Mouse (Mus musculus) ES-E14 (cell line): ENCODE data around the gene Gm14597. TPM values are rescaled to one million over a fixed set of nuclear protein-coding genes. Genes with fewer than 3 reads are reported as not detected.
A peak's percentile ranks its signal among the peaks of the same experiment; 100 is the strongest.
"Not testable (repeated sequence)": the region's sequence is repeated elsewhere in the genome, so short reads cannot be mapped to it uniquely, and the experiment has no call there.

Experiments
- DNase-seq: peaks from one replicate; pipeline ENCODE4 v3.0.0-alpha.2; 2013; ENCODE audit warnings: low read depth, low spot score
- H3K27ac ChIP-seq: 2 replicates; pipeline ENCODE4 v1.5.1; 2012; ENCODE audit warnings: low read depth, mild to moderate bottlenecking, low read length, moderate library complexity, mixed read lengths; ENCODE audit not compliant: poor library complexity, insufficient read depth, severe bottlenecking
- H3K36me3 ChIP-seq: 2 replicates; pipeline ENCODE4 v1.6.1; 2012; ENCODE audit warnings: mild to moderate bottlenecking, low read length, moderate library complexity, mixed read lengths; ENCODE audit not compliant: control insufficient read depth, poor library complexity, insufficient read depth, severe bottlenecking
- H3K4me1 ChIP-seq, 2 experiments: fragments of 150-350 bp in 1 of 2; sonication (generic) in 1 of 2; 2 replicates each; pipeline ENCODE4 v1.6.1; 2012; ENCODE audit warnings: low read length in 2 of 2, mild to moderate bottlenecking in 1 of 2, mixed read lengths in 1 of 2; ENCODE audit not compliant: control insufficient read depth in 2 of 2, insufficient read depth in 2 of 2, poor library complexity in 1 of 2
- H3K4me3 ChIP-seq, 2 experiments: fragments of 150-350 bp in 1 of 2; sonication (generic) in 1 of 2; 2 replicates each; pipeline ENCODE4 v1.5.1; 2012; ENCODE audit warnings: low read length in 2 of 2, low read depth in 1 of 2, mild to moderate bottlenecking in 1 of 2, mixed read lengths in 1 of 2; ENCODE audit not compliant: insufficient read depth in 1 of 2, poor library complexity in 1 of 2, severe bottlenecking in 1 of 2
- H3K9ac ChIP-seq: 2 replicates; pipeline ENCODE4 v1.6.1; 2012; ENCODE audit warnings: low read depth, mild to moderate bottlenecking, low read length, mixed read lengths; ENCODE audit not compliant: poor library complexity, insufficient read depth, severe bottlenecking
- H3K9me3 ChIP-seq: fragments of 150-350 bp; sonication (generic); 2 replicates; pipeline ENCODE4 v1.6.1; 2012; ENCODE audit warnings: low read depth, mild to moderate bottlenecking, low read length; ENCODE audit not compliant: control insufficient read depth, insufficient read depth
- CHD2 ChIP-seq: IDR thresholded peaks from 2 replicates; pipeline ENCODE4 v1.6.1; 2014; ENCODE audit warnings: mild to moderate bottlenecking, low read depth, low read length, inconsistent platforms
- HCFC1 ChIP-seq: IDR thresholded peaks from 2 replicates; pipeline ENCODE4 v1.6.1; 2012; ENCODE audit warnings: low read length, inconsistent platforms, borderline replicate concordance; ENCODE audit not compliant: insufficient read depth
- MAFK ChIP-seq: IDR thresholded peaks from 2 replicates; pipeline ENCODE4 v1.6.1; 2014; ENCODE audit warnings: mild to moderate bottlenecking, low read depth, low read length, inconsistent platforms; ENCODE audit not compliant: insufficient read depth
- ZC3H11A ChIP-seq: IDR thresholded peaks from 2 replicates; pipeline ENCODE4 v1.6.1; 2012; ENCODE audit warnings: low read depth, mild to moderate bottlenecking, inconsistent platforms, low read length, borderline replicate concordance
- ZNF384 ChIP-seq: IDR thresholded peaks from 2 replicates; pipeline ENCODE4 v1.6.1; 2012; ENCODE audit warnings: low read depth, low read length, inconsistent platforms
- in situ Hi-C, 2 experiments: fragments of 600-800 bp; cut with MboI; formaldehyde crosslinking; loops; one replicate each; pipeline ENCODE4 v1.15.1; 2025; ENCODE audit warnings: low sequenced_read_pairs in 2 of 2, inconsistent platforms in 1 of 2; ENCODE audit not compliant: unreplicated experiment in 2 of 2
- total RNA-seq: library from RNA; depleted of rRNA; stranded (reverse); fragments of 300-350 nt; gene quantifications from 2 replicates; pipeline ENCODE4 v1.2.3, GENCODE M21; 2012; rRNA removed

Gm14597 gene
- not detected in 2 replicates for total RNA-seq

GRCm38 (mm10) chrX:53608879-53609278 lies at the start of gene Gm14597:
Gm14597 (minus strand) TSS chrX:53608979.
- H3K27ac ChIP-seq, in situ Hi-C loops: not testable (repeated sequence)
- H3K9ac ChIP-seq: peak within 1 kb of the TSS; percentile 17; the same call in 1 of the 2 replicates

GRCm38 (mm10) chrX:53652917-53653316 lies 44.1 kb upstream of the Gm14597 start:
- H3K36me3 ChIP-seq, H3K9ac ChIP-seq, H3K4me1 ChIP-seq, H3K9me3 ChIP-seq, H3K4me3 ChIP-seq, H3K27ac ChIP-seq, DNase-seq, in situ Hi-C loops: not testable (repeated sequence)

More at GRCm38 (mm10) chrX:53608879-53609278, at the start of gene Gm14597:
- H3K36me3 ChIP-seq, DNase-seq, H3K4me1 ChIP-seq, H3K9me3 ChIP-seq: not testable (repeated sequence)
- H3K4me3 ChIP-seq: peak within 1 kb of the TSS in 1 of 2 experiments; percentile 47; a peak in 1 of 4 replicates

DNA sequence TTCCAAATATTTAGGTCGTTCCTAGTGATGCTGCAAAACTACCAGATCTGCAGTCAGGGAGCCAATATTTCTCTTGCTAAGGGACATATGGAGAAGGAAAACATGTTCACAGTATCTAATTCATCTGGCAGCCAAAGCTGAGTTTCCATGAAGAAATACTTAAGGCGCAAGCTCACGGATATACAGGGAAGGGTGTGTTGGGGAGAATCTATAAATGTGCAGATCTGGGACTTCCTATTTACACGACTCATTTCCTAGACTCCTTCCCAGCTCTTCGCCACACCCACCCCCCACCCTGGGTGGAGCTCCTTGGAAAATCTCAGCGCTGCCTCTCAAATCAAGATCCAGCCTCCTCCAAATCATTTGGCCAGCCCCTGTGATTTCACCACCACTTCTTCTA lies 37.1 kb upstream of the Gm14597 start:
- Histone ChIP-seq H3K4me3 (no peak overlapping the region), H3K4me1 (no peaks in the 10 kb centered on the region), H3K36me3 (no peaks in the 10 kb centered on the region), H3K9me3 (no peaks in the 10 kb centered on the region), H3K27ac (no peak overlapping the region), H3K9ac (no peak overlapping the region)
- in situ Hi-C loops: no loop called here
- DNase-seq: no peak
- TF ChIP-seq ZC3H11A (no peak), ZNF384 (no peak), MAFK (no peak), CHD2 (no peak), HCFC1 (no peak)

GRCm38 (mm10) chrX:53642980-53643961 lies 34.5 kb upstream of the Gm14597 start, which contains the start of gene Rtl8a:
Rtl8a (minus strand) TSS chrX:53643682.
- DNase-seq: peak; percentile 45
- H3K9ac ChIP-seq, in situ Hi-C loops, H3K36me3 ChIP-seq, H3K27ac ChIP-seq, H3K4me1 ChIP-seq, H3K9me3 ChIP-seq: not testable (repeated sequence)
- H3K4me3 ChIP-seq: peak within 1 kb of the TSS; percentile 12 to 24; a peak in 1 of 4 replicates

DNA sequence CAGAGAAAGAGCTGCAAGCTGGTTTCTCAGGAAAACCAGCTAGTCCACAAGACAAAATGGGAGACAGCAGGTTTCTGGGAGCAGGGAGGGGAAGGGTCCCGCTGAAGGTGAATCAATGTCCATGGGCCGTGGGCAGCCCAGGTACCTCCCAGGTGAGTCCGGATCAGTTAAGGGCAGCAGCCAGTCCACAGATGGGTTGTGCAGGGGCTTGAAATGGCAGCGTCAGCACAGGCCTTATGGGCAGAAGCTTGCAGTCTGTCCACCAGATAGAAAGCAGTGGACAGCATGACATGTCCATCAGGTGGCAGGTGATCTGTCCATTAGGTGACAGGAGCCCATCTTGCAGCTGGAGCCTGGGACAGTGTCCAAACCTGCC lies 33.8 kb upstream of the Gm14597 start:
- H3K9ac ChIP-seq, H3K4me3 ChIP-seq, H3K27ac ChIP-seq, in situ Hi-C loops, DNase-seq, H3K4me1 ChIP-seq, H3K9me3 ChIP-seq, H3K36me3 ChIP-seq: not testable (repeated sequence)

DNA sequence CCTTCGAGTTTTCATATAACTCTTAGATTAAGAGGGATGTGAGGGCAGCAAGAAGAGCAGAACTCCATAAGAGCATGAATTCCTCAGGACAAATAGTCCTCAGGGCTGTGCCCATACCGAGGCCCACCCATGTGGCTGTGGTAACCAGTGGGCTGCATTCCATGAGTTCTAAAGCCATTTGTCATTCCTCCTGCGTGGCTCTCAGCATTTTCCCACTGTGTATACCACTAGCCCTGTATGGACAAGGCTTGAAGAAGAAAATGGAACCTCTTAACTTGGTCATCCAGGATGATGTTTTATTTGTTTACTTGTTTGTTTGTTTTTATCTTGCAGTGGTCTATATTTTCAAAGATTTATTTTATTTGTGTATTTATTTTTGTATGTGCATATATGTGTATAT lies 29.3 kb upstream of the Gm14597 start:
- H3K9me3 ChIP-seq, in situ Hi-C loops, DNase-seq, H3K27ac ChIP-seq, H3K4me3 ChIP-seq, H3K9ac ChIP-seq, H3K4me1 ChIP-seq, H3K36me3 ChIP-seq: not testable (repeated sequence)

- H3K9ac ChIP-seq, H3K9me3 ChIP-seq, H3K27ac ChIP-seq, H3K4me3 ChIP-seq, in situ Hi-C loops, DNase-seq, H3K36me3 ChIP-seq, H3K4me1 ChIP-seq: not testable (repeated sequence)
These were observed 2.6 kb upstream of the Gm14597 start for GRCm38 (mm10) chrX:53611395-53611794.
